Mouse (Mus musculus) spleen, adult 18-20 months (tissue): ENCODE measurements around the gene Pno1.

Experiments
- DNase-seq, 2 experiments: peaks; one replicate each; pipeline ENCODE4 v3.0.0; 2022; ENCODE audit warnings: mixed read lengths in 2 of 2

The Pno1 gene

GRCm38 (mm10) chr11:17172300-17172699, 39.1 kb downstream of the Pno1 start:
- DNase-seq, result no peak

DNA sequence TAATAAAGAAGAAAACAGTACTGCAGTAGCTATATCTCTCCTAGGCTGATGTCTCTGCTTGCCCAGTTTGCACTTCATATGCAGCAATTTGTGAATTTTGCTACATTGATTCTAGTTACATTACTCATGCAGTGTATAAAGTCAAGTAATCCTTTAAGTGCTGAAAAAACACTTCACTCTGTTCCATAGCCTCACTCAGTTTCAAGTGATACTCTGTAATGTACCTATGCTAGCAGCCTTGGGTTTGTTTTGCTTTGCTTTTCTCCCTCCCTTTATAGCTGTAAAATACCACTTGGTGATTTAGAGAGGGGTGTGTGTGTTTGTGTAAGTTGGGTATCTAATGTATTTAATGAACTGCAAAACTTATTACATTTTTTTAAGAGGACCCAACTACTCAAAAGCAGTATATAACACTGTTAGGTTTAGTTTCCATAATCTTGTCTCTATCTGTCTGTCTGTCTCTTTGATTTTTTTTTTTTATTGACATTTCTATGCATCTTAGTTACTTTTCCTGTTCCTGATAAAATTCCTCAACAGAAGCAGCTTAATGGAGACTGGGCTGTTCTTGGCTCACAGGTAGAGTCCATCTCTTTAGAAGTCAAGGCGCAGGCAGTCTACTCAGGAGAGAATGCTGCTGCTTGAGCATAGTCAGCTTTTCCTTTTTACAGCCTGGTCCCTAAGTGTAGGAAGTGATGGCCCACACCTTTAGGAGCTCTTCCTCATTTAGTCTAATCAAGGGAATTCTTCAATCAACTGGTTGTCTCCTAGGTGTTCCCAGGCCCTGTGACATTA, 40.2 kb downstream of the Pno1 start:
- DNase-seq, result no peak

GRCm38 (mm10) chr11:17169262-17169661, 42.1 kb downstream of the Pno1 start:
- DNase-seq, result no peak

GRCm38 (mm10) chr11:17166627-17167026, 44.7 kb downstream of the Pno1 start:
- peak; percentile 36 to 41 for DNase-seq

GRCm38 (mm10) chr11:17163956-17164355, 47.4 kb downstream of the Pno1 start:
- no peak for DNase-seq

GRCm38 (mm10) chr11:17160242-17160641, 51.1 kb downstream of the Pno1 start:
- DNase-seq, result peak; percentile 12 to 27

- peak; percentile 39 to 53 for DNase-seq
Observed at GRCm38 (mm10) chr11:17159738-17160241, 51.6 kb downstream of the Pno1 start.

GRCm38 (mm10) chr11:17158858-17159737, 52.3 kb downstream of the Pno1 start, which contains the start of gene Ppp3r1:
Ppp3r1 (plus strand) TSS chr11:17159263.
- DNase-seq, result peak; percentile 96 to 98
